Mouse (Mus musculus) small intestine, adult 2 months (tissue): Measurements from ENCODE around the gene Abcb8.

Experiments used
- CTCF ChIP-seq: fragments of 200-500 bp; IDR thresholded peaks from 2 replicates; pipeline ENCODE4 v1.5.1; 2012; ENCODE audit warnings: low read depth, mild to moderate bottlenecking, control low read depth, inconsistent platforms, low read length, moderate library complexity, mixed read lengths; ENCODE audit not compliant: insufficient replicate concordance, insufficient read length; ENCODE audit errors: extremely low read depth
- POLR2A ChIP-seq: fragments of 200-500 bp; IDR thresholded peaks from 2 replicates; pipeline ENCODE4 v1.6.1; 2012; ENCODE audit warnings: low read depth, mild to moderate bottlenecking, control low read depth, inconsistent platforms, low read length, moderate library complexity

DNA sequence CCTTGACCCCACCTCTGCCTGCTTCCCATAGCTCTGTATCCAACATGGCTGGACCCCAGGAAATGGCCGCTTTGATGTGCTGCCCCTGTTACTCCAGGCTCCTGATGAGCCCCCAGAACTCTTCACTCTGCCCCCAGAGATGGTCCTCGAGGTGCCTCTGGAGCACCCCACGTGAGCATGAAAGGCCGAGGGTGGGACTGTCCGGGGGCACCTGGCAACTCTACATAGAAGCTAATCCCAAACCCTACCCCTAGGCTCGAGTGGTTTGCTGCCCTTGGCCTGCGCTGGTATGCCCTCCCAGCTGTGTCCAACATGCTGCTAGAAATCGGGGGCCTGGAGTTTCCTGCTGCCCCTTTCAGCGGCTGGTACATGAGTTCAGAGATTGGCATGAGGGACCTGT, 23.7 kb upstream of the Abcb8 start:
- TF ChIP-seq POLR2A (no peak), CTCF (no peak)
